Comparison of ENCODE assay signal across 8 mouse cellular contexts in genomic region chr13:54055448-54055861, GRCm38 (mm10). TPM values are rescaled to one million over a fixed set of nuclear protein-coding genes. Genes with fewer than 3 reads are reported as not detected.
DNase-seq lines count a peak whose midpoint lies in the region; ATAC-seq and TF ChIP-seq lines count a peak whose summit lies in the region.

Gene Drd1, minus strand, starts transcription at chr13:54055705.

- DNase-seq in cerebellum, adult 11-12 months, result peak; percentile 56
- peak; percentile 85 for DNase-seq in forebrain, postnatal 0 days
- peak; percentile 75 for DNase-seq in hindbrain, embryonic 10.5 days (ENCODE audit: low spot score)
- DNase-seq in layer of hippocampus, postnatal 25 days (ENCODE audit: extremely low spot score in 1 of 2, low spot score in 1 of 2), result peak; percentile 81 to 84
- DNase-seq in lung, postnatal 10 days, result peak; percentile 49
- DNase-seq in ovary, postnatal 36 days (ENCODE audit: low spot score), result peak; percentile 67
- peak; percentile 71 to 75 for DNase-seq in thymus, postnatal 36 days

- TF ChIP-seq CTCF in E14TG2a.4 (conservative IDR thresholded peaks at IDR 0.05; ENCODE audit: low read length), result peak; percentile 67
- TF ChIP-seq CTCF in forebrain, postnatal 0 days (IDR thresholded peaks at IDR 0.05; ENCODE audit: low read depth), result peak; percentile 90

- peaks cover 14% of the 10 kb centered on the region for H3K4me1 ChIP-seq in E14TG2a.4 (replicated peaks; ENCODE audit: low read depth, low read length)
- no peaks in the 10 kb centered on the region; the same call in 1 of the 2 replicates for H3K4me1 ChIP-seq in forebrain, postnatal 0 days (ENCODE audit: insufficient read depth)
- peaks cover 15% of the 10 kb centered on the region for H3K4me1 ChIP-seq in hindbrain, embryonic 10.5 days (replicated peaks)

- peak within 1 kb of the TSS; percentile 96 for H3K4me2 ChIP-seq in forebrain, postnatal 0 days (ENCODE audit: low read depth)

- H3K36me3 ChIP-seq in E14TG2a.4 (ENCODE audit: insufficient read depth, low read length), result no peaks in the 10 kb centered on the region
- no peaks in the 10 kb centered on the region for H3K36me3 ChIP-seq in forebrain, postnatal 0 days (ENCODE audit: insufficient read depth)
- no peaks in the 10 kb centered on the region for H3K36me3 ChIP-seq in hindbrain, embryonic 10.5 days

- WGBS in forebrain, postnatal 0 days, result 0% methylated on average over 30 of the region's 31 CpGs
- WGBS in hindbrain, embryonic 10.5 days, result under 1% methylated on average over 31 of the region's 31 CpGs

- peak within 1 kb of the TSS; percentile 45 for H3K9ac ChIP-seq in forebrain, postnatal 0 days

- H3K27ac ChIP-seq in forebrain, postnatal 0 days (ENCODE audit: low read depth, low read length), result peak within 1 kb of the TSS; percentile 24
- H3K27ac ChIP-seq in hindbrain, embryonic 10.5 days, result peak within 1 kb of the TSS; percentile 66; the same call in 1 of the 2 replicates

- peaks cover 58% of the 10 kb centered on the region for H3K27me3 ChIP-seq in E14TG2a.4 (ENCODE audit: insufficient read depth, low read length)
- H3K27me3 ChIP-seq in forebrain, postnatal 0 days (ENCODE audit: insufficient read depth, low read length), result 0 out of 2 replicates have a peak, but pooled peaks cover 4% of the 10 kb centered on the region
- peaks cover 37% of the 10 kb centered on the region for H3K27me3 ChIP-seq in hindbrain, embryonic 10.5 days (ENCODE audit: insufficient read depth, poor library complexity, severe bottlenecking)

- peak within 1 kb of the TSS; percentile 81 for H3K4me3 ChIP-seq in E14TG2a.4 (replicated peaks; ENCODE audit: low read length)
- peak within 1 kb of the TSS; percentile 46 for H3K4me3 ChIP-seq in forebrain, postnatal 0 days (ENCODE audit: low read depth, low read length)
- H3K4me3 ChIP-seq in hindbrain, embryonic 10.5 days, result peak within 1 kb of the TSS; percentile 68

- H3K9me3 ChIP-seq in E14TG2a.4 (ENCODE audit: low read length), result no peaks in the 10 kb centered on the region
- H3K9me3 ChIP-seq in forebrain, postnatal 0 days (ENCODE audit: low read length), result no peaks in the 10 kb centered on the region
- no peaks in the 10 kb centered on the region for H3K9me3 ChIP-seq in hindbrain, embryonic 10.5 days

- ATAC-seq in forebrain, postnatal 0 days, result peak; percentile 90

RNA-seq across cellular contexts. Expression of gene Drd1, which starts in this region (rescaled TPM):
- 9.8 and 19.7 TPM in 2 replicates for total RNA-seq in forebrain, postnatal 0 days (2014; rRNA removed)
- 6.6 and 7.6 TPM in 2 replicates for polyA plus RNA-seq in forebrain, postnatal 0 days (2015; fragmentation: Nextera tagmentation; extraction: Ambion mirVana)
- 0.61 and 0.86 TPM in 2 replicates for polyA plus RNA-seq in hindbrain, embryonic 10.5 days (2016; fragmentation: Nextera tagmentation; extraction: Ambion mirVana)
- 1 to 10 TPM; 4.3 to 5.1 TPM for total RNA-seq in layer of hippocampus, postnatal 25 days (2021)

Comparison
In these comparisons a context has a peak if more than half of its experiments do, and no peak if none do; other contexts are left out.
1. Peak in every context shown above with its lines: DNase-seq, ATAC-seq, H3K4me3 ChIP-seq and H3K27ac ChIP-seq.
2. Peak in DNase-seq, H3K4me3 ChIP-seq and H3K27ac ChIP-seq in hindbrain, embryonic 10.5 days; RNA of the gene not detected or under 1 TPM.